Mouse (Mus musculus): Measurements from ENCODE around the gene Fabp1. TPM values are rescaled to one million over a fixed set of nuclear protein-coding genes. Genes with fewer than 3 reads are reported as not detected.

The Fabp1 gene
- 0.48 and 5.6 TPM in 2 replicates for polyA plus RNA-seq (2015; fragmentation: Nextera tagmentation; extraction: Ambion mirVana)

DNA sequence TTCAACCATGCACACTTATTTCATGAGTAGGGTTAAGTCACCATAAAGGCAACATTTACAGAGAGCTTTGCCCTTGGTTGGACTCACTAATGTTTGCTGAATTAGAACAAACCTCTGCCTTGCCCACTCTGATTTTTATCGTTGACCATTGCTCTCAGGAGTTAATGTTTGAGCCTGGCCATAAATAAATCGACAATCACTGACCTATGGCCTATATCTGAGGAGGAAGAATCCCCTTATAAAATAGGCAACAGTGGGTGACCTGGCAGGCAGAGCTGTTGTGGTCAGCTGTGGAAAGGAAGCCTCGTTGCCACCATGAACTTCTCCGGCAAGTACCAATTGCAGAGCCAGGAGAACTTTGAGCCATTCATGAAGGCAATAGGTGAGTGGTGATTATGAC lies at the start of gene Fabp1:
Gene Fabp1 (plus strand): TSS at position 216 of the 400 bp plus-strand sequence.
- H3K27ac ChIP-seq (replicated peaks), result no peak within 1 kb of the TSS
- no peak within 1 kb of the TSS for H3K4me3 ChIP-seq
- H3K4me2 ChIP-seq, result no peak within 1 kb of the TSS
- no peak for ATAC-seq (ENCODE audit: extremely low read depth, insufficient number of reproducible peaks, low FRiP score, low TSS enrichment)
- H3K4me1 ChIP-seq, result peaks cover 15% of the 10 kb centered on the region
- no peak within 1 kb of the TSS for H3K9ac ChIP-seq
- 80% methylated on average over 4 of the region's 4 CpGs for WGBS
- H3K27me3 ChIP-seq (replicated peaks), result no peaks in the 10 kb centered on the region
- no peaks in the 10 kb centered on the region for H3K9me3 ChIP-seq
- H3K36me3 ChIP-seq, result no peaks in the 10 kb centered on the region

DNA sequence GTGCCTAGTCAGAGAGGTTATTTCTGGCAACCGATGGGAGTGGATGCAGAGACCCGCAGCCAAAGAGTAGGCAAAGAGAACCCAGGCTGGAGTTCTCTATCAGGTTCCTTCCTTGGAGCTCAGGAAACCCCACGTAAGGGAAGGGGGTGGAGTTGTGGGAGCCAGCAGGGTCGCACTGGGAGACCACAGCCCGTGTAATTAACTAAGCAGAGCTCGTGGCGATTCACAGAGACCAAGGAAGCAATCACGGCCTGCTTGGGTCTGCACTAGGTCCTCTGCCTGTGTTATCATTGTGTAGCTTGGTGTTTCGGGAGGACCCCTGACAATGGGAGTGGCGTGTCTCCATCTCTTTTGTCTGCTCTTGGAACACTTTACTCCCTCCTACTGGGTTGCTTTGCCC lies 48.5 kb upstream of the Fabp1 start:
- Histone ChIP-seq H3K4me3 (no peak overlapping the region), H3K27me3 (replicated peaks) (no peaks in the 10 kb centered on the region), H3K4me1 (no peaks in the 10 kb centered on the region), H3K4me2 (no peak overlapping the region), H3K36me3 (no peaks in the 10 kb centered on the region), H3K27ac (replicated peaks) (no peak overlapping the region), H3K9ac (no peak overlapping the region), H3K9me3 (no peaks in the 10 kb centered on the region)
- whole genome bisulfite sequencing, result 44% methylated on average over 10 of the region's 10 CpGs
- ATAC-seq (ENCODE audit: extremely low read depth, insufficient number of reproducible peaks, low FRiP score, low TSS enrichment), result no peak

DNA sequence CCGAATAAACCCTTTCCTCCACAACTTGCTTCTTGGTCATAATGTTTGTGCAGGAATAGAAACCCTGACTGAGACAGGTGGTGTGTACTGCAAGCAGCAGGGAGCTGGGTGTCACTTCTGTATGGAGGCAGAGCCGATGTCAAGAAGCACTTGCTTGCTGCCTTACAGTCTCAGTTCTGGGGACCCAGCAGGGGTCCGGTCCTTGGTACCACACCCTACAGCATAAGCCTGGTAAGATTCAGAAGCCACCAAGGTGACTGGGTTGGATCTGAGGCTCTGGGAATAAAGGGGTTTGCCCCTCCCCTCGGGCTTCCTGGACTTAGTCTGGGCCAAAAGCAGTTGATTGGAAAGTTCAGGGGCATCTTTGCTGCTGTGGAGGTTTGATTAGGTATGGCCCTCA lies 46.1 kb upstream of the Fabp1 start:
- Histone ChIP-seq H3K9ac (no peak overlapping the region), H3K4me1 (no peaks in the 10 kb centered on the region), H3K36me3 (no peaks in the 10 kb centered on the region), H3K9me3 (no peaks in the 10 kb centered on the region), H3K4me3 (no peak overlapping the region), H3K27me3 (replicated peaks) (no peaks in the 10 kb centered on the region), H3K27ac (replicated peaks) (no peak overlapping the region), H3K4me2 (no peak overlapping the region)
- WGBS, result 72% methylated on average over 4 of the region's 4 CpGs
- no peak for ATAC-seq (ENCODE audit: extremely low read depth, insufficient number of reproducible peaks, low FRiP score, low TSS enrichment)

DNA sequence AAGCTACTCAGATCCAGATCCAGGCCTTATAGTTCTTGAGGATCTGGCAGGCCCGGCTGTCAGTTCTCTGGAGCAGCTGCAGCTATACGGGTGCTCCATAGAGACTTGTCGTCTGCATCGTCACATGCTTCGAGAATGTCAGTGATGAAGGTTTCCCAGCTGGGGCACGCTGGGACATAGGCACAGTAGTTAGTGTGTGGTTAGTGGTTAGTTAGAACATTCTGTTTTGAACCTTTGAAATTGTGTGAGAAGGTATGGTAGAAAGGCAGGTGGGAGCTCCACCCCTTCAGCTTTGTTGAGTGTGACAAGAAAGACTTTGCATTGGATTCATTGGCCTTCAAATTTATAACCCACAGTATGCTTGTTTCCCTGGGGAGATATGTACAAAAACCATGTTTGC lies 44.8 kb upstream of the Fabp1 start:
- Histone ChIP-seq H3K4me3 (no peak overlapping the region), H3K9ac (no peak overlapping the region), H3K4me1 (no peaks in the 10 kb centered on the region), H3K4me2 (no peak overlapping the region), H3K36me3 (no peaks in the 10 kb centered on the region), H3K27me3 (replicated peaks) (no peaks in the 10 kb centered on the region), H3K27ac (replicated peaks) (no peak overlapping the region), H3K9me3 (no peaks in the 10 kb centered on the region)
- 80% methylated on average over 6 of the region's 6 CpGs for WGBS
- no peak for ATAC-seq (ENCODE audit: extremely low read depth, insufficient number of reproducible peaks, low FRiP score, low TSS enrichment)

DNA sequence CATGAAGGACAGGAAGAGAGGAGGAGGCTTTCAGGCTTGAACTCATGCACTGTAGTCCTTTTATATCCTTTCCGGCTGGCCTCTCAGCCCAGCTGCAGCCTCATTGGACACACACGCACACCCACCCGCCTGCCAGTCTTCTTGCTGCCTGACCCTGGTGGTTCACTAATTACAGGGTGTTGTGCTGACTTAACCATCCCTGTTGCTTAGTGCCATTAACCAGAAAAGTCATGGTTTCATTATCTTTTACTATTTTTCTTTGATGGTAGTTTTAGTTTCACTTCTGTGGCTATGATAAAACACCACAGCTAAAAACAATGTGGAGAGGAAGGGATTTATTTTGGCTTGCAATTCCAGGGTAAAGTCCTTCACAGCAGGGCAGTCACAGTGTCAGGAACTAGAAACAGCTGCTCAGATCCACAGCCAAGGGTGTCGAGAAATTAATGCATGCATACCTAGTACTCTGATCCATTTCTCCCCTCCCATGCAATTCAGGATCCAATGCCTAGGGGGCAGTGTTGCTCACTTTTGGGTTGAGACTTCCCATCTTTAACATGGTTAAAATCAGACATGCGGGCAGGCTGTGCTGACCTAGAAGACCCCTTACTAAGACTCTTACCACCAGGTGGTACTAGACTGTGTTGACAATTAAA lies 42.8 kb upstream of the Fabp1 start:
- Histone ChIP-seq H3K4me2 (no peak overlapping the region), H3K4me1 (no peaks in the 10 kb centered on the region), H3K4me3 (no peak overlapping the region), H3K27me3 (replicated peaks) (no peaks in the 10 kb centered on the region), H3K27ac (replicated peaks) (no peak overlapping the region), H3K9ac (no peak overlapping the region), H3K9me3 (no peaks in the 10 kb centered on the region), H3K36me3 (no peaks in the 10 kb centered on the region)
- no peak for ATAC-seq (ENCODE audit: extremely low read depth, insufficient number of reproducible peaks, low FRiP score, low TSS enrichment)
- 75% methylated on average over 5 of the region's 5 CpGs for WGBS

DNA sequence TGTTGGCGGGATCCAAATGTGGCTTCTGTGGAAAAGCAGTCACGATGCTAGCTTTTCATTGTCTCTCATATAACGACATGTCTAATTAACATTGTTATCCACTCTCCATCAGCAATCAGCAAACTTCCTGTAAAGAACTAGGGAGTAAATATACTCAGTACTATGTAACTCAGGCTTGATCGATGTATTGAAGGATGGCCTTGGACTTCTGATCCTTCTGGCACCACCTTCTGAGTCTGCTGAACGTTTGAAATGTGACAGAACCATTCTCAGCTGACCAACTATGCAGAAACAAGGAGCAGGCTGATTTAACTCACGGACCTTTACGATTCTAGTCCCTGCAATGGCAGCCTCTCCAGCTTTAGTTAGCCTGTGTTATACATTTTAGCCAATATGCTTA lies 38.3 kb upstream of the Fabp1 start:
- no peaks in the 10 kb centered on the region for H3K36me3 ChIP-seq
- WGBS, result 72% methylated on average over 7 of the region's 7 CpGs
- no peaks in the 10 kb centered on the region for H3K9me3 ChIP-seq
- no peak overlapping the region for H3K4me2 ChIP-seq
- no peaks in the 10 kb centered on the region for H3K27me3 ChIP-seq (replicated peaks)
- no peak overlapping the region for H3K9ac ChIP-seq
- peaks cover 6% of the 10 kb centered on the region for H3K4me1 ChIP-seq
- ATAC-seq (ENCODE audit: extremely low read depth, insufficient number of reproducible peaks, low FRiP score, low TSS enrichment), result no peak
- H3K4me3 ChIP-seq, result no peak overlapping the region
- H3K27ac ChIP-seq (replicated peaks), result no peak overlapping the region

DNA sequence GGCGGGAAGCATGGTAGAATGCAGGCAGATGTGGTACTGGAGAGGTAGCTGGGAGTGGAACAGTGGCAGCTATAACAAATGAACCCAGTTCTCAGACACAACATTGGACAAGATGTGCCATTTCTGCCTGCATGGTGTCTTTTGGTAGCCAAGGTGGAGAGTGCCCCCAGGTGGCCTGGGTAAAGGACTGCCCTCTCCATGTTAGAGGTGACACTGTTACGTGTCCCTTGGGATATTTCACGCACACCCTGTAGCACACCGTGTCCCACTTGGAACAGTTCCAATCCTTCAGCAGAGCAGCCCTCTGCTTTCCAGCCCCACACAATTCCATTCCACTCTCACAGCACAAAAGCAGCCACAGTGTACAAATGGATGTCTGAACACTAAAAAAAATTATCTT lies 37.4 kb upstream of the Fabp1 start:
- peaks cover 6% of the 10 kb centered on the region for H3K4me1 ChIP-seq
- H3K4me2 ChIP-seq, result no peak overlapping the region
- H3K9me3 ChIP-seq, result no peaks in the 10 kb centered on the region
- ATAC-seq (ENCODE audit: extremely low read depth, insufficient number of reproducible peaks, low FRiP score, low TSS enrichment), result no peak; the same call in 1 of the 2 replicates
- no peaks in the 10 kb centered on the region for H3K27me3 ChIP-seq (replicated peaks)
- WGBS, result 37% methylated on average over 4 of the region's 4 CpGs
- no peak overlapping the region for H3K9ac ChIP-seq
- no peak overlapping the region for H3K4me3 ChIP-seq
- H3K36me3 ChIP-seq, result no peaks in the 10 kb centered on the region
- no peak overlapping the region for H3K27ac ChIP-seq (replicated peaks)

DNA sequence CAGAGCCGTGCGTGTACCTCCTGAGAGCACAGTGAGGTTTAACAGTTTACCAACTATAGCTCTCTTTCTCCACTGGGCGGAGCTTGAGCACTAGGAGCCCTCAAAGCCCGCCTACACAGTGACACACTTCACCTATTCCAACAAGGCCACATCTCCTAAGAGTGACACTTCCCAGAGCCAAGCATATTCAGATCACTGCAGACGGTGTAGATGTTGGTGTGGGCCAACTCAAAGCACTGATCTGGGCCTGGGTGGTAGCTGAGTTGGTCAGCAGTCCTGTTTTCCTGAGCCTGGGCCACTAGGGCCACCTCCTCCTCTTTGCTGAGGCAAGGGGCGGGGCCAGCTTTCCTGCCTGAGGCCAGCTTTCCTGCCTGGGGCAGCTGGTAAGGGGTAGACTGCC lies 35.2 kb upstream of the Fabp1 start:
- H3K27ac ChIP-seq (replicated peaks), result no peak overlapping the region
- no peaks in the 10 kb centered on the region for H3K27me3 ChIP-seq (replicated peaks)
- H3K9ac ChIP-seq, result no peak overlapping the region
- no peak overlapping the region for H3K4me3 ChIP-seq
- no peak for ATAC-seq (ENCODE audit: extremely low read depth, insufficient number of reproducible peaks, low FRiP score, low TSS enrichment)
- no peaks in the 10 kb centered on the region for H3K9me3 ChIP-seq
- 31% methylated on average over 6 of the region's 6 CpGs for WGBS
- peaks cover 6% of the 10 kb centered on the region for H3K4me1 ChIP-seq
- no peaks in the 10 kb centered on the region for H3K36me3 ChIP-seq
- H3K4me2 ChIP-seq, result no peak overlapping the region

DNA sequence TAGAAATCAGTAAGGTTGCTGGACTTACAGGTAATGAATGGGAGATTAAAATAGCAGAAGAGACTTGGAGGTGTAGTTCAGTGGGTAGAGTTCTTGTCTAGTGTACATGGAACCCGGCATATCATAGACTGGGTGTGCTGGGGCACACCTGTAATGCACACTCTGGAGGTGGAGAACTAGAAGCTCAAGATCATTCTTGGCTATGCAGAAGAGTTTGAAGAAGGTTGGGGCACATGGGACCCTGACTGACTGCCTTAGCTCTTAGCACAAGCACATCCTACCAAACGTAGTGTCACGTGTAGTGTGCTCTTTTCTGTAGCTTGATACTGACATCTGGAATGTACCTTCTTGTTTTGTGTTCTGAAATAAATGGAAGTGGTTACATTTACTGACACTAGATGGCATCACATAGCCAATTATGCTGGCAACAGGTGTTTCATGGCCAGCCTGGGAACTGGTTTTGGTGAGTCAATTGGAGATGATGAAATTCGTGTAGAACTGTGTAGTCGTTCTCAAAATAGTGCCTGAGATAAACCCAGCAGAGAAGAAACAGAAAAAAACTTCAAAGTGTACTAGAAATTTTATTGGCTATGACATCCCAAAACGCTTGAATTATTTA lies 33.0 kb upstream of the Fabp1 start:
- ATAC-seq (ENCODE audit: extremely low read depth, insufficient number of reproducible peaks, low FRiP score, low TSS enrichment), result no peak
- 31% methylated on average over 6 of the region's 6 CpGs for WGBS
- no peaks in the 10 kb centered on the region for H3K9me3 ChIP-seq
- H3K27ac ChIP-seq (replicated peaks), result no peak overlapping the region
- no peak overlapping the region for H3K4me3 ChIP-seq
- no peak overlapping the region for H3K4me2 ChIP-seq
- no peaks in the 10 kb centered on the region for H3K27me3 ChIP-seq (replicated peaks)
- H3K4me1 ChIP-seq, result peaks cover 6% of the 10 kb centered on the region
- no peak overlapping the region for H3K9ac ChIP-seq
- H3K36me3 ChIP-seq, result no peaks in the 10 kb centered on the region

DNA sequence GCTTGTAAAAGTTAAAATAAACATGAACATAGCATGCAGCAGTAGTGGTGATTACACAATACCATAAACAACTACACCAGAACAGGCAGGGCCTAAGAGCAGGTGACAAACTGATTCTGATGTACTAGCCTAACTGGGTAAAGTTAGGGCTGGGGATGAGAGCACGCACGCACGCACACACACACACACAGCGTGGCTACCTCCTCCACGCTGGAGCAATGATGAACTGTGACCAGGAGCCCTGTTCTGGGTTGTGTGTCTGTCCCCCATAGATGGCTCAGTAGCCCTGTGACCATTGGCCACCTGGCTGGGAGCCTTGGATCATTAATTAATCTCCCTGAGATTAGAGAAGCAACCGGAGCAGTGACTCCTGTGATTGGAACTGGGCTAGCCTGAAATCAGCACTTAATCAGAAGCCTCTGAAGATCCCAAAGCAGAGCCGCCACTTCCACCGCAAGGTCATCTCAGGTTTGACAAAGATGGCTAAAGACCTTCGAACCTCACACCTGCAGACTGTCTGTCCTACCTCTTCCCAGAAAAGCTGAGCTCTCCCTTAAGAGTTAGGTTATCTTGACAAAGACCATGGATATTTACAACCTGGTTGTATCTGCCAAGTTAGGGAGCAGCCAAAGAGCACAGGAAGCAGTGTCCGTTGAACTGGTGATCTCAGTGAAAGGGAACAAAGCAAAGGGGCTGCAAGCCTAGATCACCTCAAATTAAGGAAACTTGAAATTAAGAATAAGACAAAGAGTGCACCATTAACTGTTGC lies 26.6 kb upstream of the Fabp1 start:
- no peak overlapping the region for H3K4me2 ChIP-seq
- ATAC-seq (ENCODE audit: extremely low read depth, insufficient number of reproducible peaks, low FRiP score, low TSS enrichment), result no peak
- no peak overlapping the region for H3K27ac ChIP-seq (replicated peaks)
- H3K4me1 ChIP-seq, result no peaks in the 10 kb centered on the region
- 79% methylated on average over 10 of the region's 10 CpGs for WGBS
- H3K9ac ChIP-seq, result no peak overlapping the region
- H3K27me3 ChIP-seq (replicated peaks), result no peaks in the 10 kb centered on the region
- H3K9me3 ChIP-seq, result no peaks in the 10 kb centered on the region
- no peaks in the 10 kb centered on the region for H3K36me3 ChIP-seq
- H3K4me3 ChIP-seq, result no peak overlapping the region

DNA sequence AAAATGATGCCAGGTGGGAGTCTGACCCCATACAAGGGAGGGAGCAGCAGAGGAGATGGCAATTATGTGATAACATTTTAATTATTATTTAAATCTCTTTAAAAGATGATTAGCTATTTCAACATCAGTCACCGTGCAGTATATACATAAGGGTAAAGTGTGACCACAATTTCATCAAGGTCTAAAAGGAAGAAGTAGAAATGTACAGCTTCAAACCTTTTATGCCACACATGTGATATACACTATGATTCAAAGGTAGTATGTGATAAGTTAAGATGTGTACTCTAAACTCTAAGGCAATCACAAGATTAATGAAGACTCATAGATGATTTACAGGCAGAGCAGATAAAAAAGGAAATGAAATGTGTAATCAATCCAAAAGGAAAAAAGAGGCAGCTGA lies 19.0 kb upstream of the Fabp1 start:
- Histone ChIP-seq H3K4me1 (no peaks in the 10 kb centered on the region), H3K36me3 (no peaks in the 10 kb centered on the region), H3K4me2 (no peak overlapping the region), H3K27me3 (replicated peaks) (no peaks in the 10 kb centered on the region), H3K9ac (no peak overlapping the region), H3K9me3 (no peaks in the 10 kb centered on the region), H3K4me3 (no peak overlapping the region), H3K27ac (replicated peaks) (no peak overlapping the region)
- 82% methylated on average over 1 of the region's 1 CpGs for whole genome bisulfite sequencing
- ATAC-seq (ENCODE audit: extremely low read depth, insufficient number of reproducible peaks, low FRiP score, low TSS enrichment), result no peak
